Mouse (Mus musculus) ES-E14 (cell line): ENCODE measurements at regions not wholly inside any gene's neighbourhood (a gene's known extent, or its start where the extent isn't known, plus 50 kb on each side); places are given as distances from the start of the nearest gene placed in this dataset.

Experiments
- DNase-seq: peaks from one replicate; pipeline ENCODE4 v3.0.0-alpha.2; 2013; ENCODE audit warnings: low read depth, low spot score
- H3K27ac ChIP-seq: 2 replicates; pipeline ENCODE4 v1.5.1; 2012; ENCODE audit warnings: low read depth, mild to moderate bottlenecking, low read length, moderate library complexity, mixed read lengths; ENCODE audit not compliant: poor library complexity, insufficient read depth, severe bottlenecking
- H3K36me3 ChIP-seq: 2 replicates; pipeline ENCODE4 v1.6.1; 2012; ENCODE audit warnings: mild to moderate bottlenecking, low read length, moderate library complexity, mixed read lengths; ENCODE audit not compliant: control insufficient read depth, poor library complexity, insufficient read depth, severe bottlenecking
- H3K4me1 ChIP-seq, 2 experiments: fragments of 150-350 bp in 1 of 2; sonication (generic) in 1 of 2; 2 replicates each; pipeline ENCODE4 v1.6.1; 2012; ENCODE audit warnings: low read length in 2 of 2, mild to moderate bottlenecking in 1 of 2, mixed read lengths in 1 of 2; ENCODE audit not compliant: control insufficient read depth in 2 of 2, insufficient read depth in 2 of 2, poor library complexity in 1 of 2
- H3K4me3 ChIP-seq, 2 experiments: fragments of 150-350 bp in 1 of 2; sonication (generic) in 1 of 2; 2 replicates each; pipeline ENCODE4 v1.5.1; 2012; ENCODE audit warnings: low read length in 2 of 2, low read depth in 1 of 2, mild to moderate bottlenecking in 1 of 2, mixed read lengths in 1 of 2; ENCODE audit not compliant: insufficient read depth in 1 of 2, poor library complexity in 1 of 2, severe bottlenecking in 1 of 2
- H3K9ac ChIP-seq: 2 replicates; pipeline ENCODE4 v1.6.1; 2012; ENCODE audit warnings: low read depth, mild to moderate bottlenecking, low read length, mixed read lengths; ENCODE audit not compliant: poor library complexity, insufficient read depth, severe bottlenecking
- H3K9me3 ChIP-seq: fragments of 150-350 bp; sonication (generic); 2 replicates; pipeline ENCODE4 v1.6.1; 2012; ENCODE audit warnings: low read depth, mild to moderate bottlenecking, low read length; ENCODE audit not compliant: control insufficient read depth, insufficient read depth
- CHD2 ChIP-seq: IDR thresholded peaks from 2 replicates; pipeline ENCODE4 v1.6.1; 2014; ENCODE audit warnings: mild to moderate bottlenecking, low read depth, low read length, inconsistent platforms
- HCFC1 ChIP-seq: IDR thresholded peaks from 2 replicates; pipeline ENCODE4 v1.6.1; 2012; ENCODE audit warnings: low read length, inconsistent platforms, borderline replicate concordance; ENCODE audit not compliant: insufficient read depth
- MAFK ChIP-seq: IDR thresholded peaks from 2 replicates; pipeline ENCODE4 v1.6.1; 2014; ENCODE audit warnings: mild to moderate bottlenecking, low read depth, low read length, inconsistent platforms; ENCODE audit not compliant: insufficient read depth
- ZC3H11A ChIP-seq: IDR thresholded peaks from 2 replicates; pipeline ENCODE4 v1.6.1; 2012; ENCODE audit warnings: low read depth, mild to moderate bottlenecking, inconsistent platforms, low read length, borderline replicate concordance
- ZNF384 ChIP-seq: IDR thresholded peaks from 2 replicates; pipeline ENCODE4 v1.6.1; 2012; ENCODE audit warnings: low read depth, low read length, inconsistent platforms
- in situ Hi-C, 2 experiments: fragments of 600-800 bp; cut with MboI; formaldehyde crosslinking; loops; one replicate each; pipeline ENCODE4 v1.15.1; 2025; ENCODE audit warnings: low sequenced_read_pairs in 2 of 2, inconsistent platforms in 1 of 2; ENCODE audit not compliant: unreplicated experiment in 2 of 2

- TF ChIP-seq ZC3H11A: no peak
- no peak for TF ChIP-seq CHD2
- TF ChIP-seq MAFK: no peak
- no peak for TF ChIP-seq ZNF384
- TF ChIP-seq HCFC1: no peak
- Histone ChIP-seq H3K4me3 (no peak overlapping the region), H3K9me3 (no peaks in the 10 kb centered on the region), H3K36me3 (no peaks in the 10 kb centered on the region), H3K9ac (no peak overlapping the region), H3K27ac (no peak overlapping the region), H3K4me1 (no peaks in the 10 kb centered on the region)
- no peak for DNase-seq
- in situ Hi-C loops: no loop called here
Observed at GRCm38 (mm10) chr11:64369516-64369915, 65.6 kb upstream of the Hs3st3a1 start.

- H3K9me3 ChIP-seq: no peaks in the 10 kb centered on the region
- in situ Hi-C loops: no loop called here
- H3K4me3 ChIP-seq: no peak overlapping the region
- no peaks in the 10 kb centered on the region for H3K36me3 ChIP-seq
- no peak for DNase-seq
- H3K27ac ChIP-seq: no peak overlapping the region
- H3K9ac ChIP-seq: no peak overlapping the region
- TF ChIP-seq ZNF384 (no peak), CHD2 (no peak), ZC3H11A (no peak), MAFK (no peak), HCFC1 (no peak)
- no peaks in the 10 kb centered on the region for H3K4me1 ChIP-seq
Observed at GRCm38 (mm10) chr11:64335456-64335855, 99.7 kb upstream of the Hs3st3a1 start.

DNA sequence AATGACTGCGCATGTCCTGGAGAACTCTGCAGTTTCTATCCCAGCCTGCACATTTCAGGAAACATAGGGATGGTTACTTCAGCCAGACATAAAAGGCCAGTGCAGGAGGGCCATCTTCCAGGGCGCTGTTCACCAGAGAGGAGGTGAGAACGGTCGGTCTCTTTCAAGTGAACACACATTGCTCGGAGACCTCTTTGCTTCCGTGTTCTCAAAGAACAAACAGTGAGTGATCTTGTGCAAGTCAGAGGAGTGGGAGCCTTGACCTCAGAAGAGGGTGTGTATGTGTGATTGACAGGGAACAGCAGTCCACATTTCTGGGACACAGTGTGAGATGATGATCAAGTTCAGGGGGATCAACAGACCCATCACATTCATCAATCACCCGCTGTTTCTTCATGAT is 102.7 kb upstream of the Hs3st3a1 start:
- in situ Hi-C loops: no loop called here
- H3K9me3 ChIP-seq: no peaks in the 10 kb centered on the region
- no peak overlapping the region for H3K9ac ChIP-seq
- DNase-seq: no peak
- TF ChIP-seq CHD2 (no peak), MAFK (no peak), ZC3H11A (no peak), ZNF384 (no peak), HCFC1 (no peak)
- H3K4me3 ChIP-seq: no peak overlapping the region
- no peaks in the 10 kb centered on the region for H3K4me1 ChIP-seq
- no peak overlapping the region for H3K27ac ChIP-seq
- no peaks in the 10 kb centered on the region for H3K36me3 ChIP-seq

GRCm38 (mm10) chr11:64331811-64332210 is 103.3 kb upstream of the Hs3st3a1 start:
- Histone ChIP-seq H3K4me3 (no peak overlapping the region), H3K9ac (no peak overlapping the region), H3K36me3 (no peaks in the 10 kb centered on the region), H3K4me1 (no peaks in the 10 kb centered on the region), H3K27ac (no peak overlapping the region), H3K9me3 (no peaks in the 10 kb centered on the region)
- in situ Hi-C loops: no loop called here
- TF ChIP-seq ZC3H11A: no peak
- no peak for TF ChIP-seq HCFC1
- no peak for TF ChIP-seq ZNF384
- no peak for TF ChIP-seq CHD2
- TF ChIP-seq MAFK: no peak
- DNase-seq: no peak

GRCm38 (mm10) chr11:64329129-64329528 is 106.0 kb upstream of the Hs3st3a1 start:
- no peak overlapping the region for H3K4me3 ChIP-seq
- DNase-seq: no peak
- H3K9me3 ChIP-seq: no peaks in the 10 kb centered on the region
- H3K4me1 ChIP-seq: no peaks in the 10 kb centered on the region
- H3K36me3 ChIP-seq: no peaks in the 10 kb centered on the region
- no peak overlapping the region for H3K9ac ChIP-seq
- H3K27ac ChIP-seq: no peak overlapping the region
- TF ChIP-seq ZC3H11A (no peak), MAFK (no peak), HCFC1 (no peak), ZNF384 (no peak), CHD2 (no peak)
- in situ Hi-C loops: no loop called here
